Mouse (Mus musculus): ENCODE measurements around the gene Nup188. TPM values are rescaled to one million over a fixed set of nuclear protein-coding genes. Genes with fewer than 3 reads are reported as not detected.

Nup188 gene
- total RNA-seq (2023), result 10 to 100 TPM; 30.0 to 30.1 TPM

GRCm38 (mm10) chr2:30286192-30287026, at the start of gene Nup188, which contains the start of gene Dolk:
TSS of gene Nup188 (plus strand) at chr2:30286397.
TSS of gene Dolk (minus strand) at chr2:30286334.

GRCm38 (mm10) chr2:30237199-30237880, 48.9 kb upstream of the Nup188 start, which contains the start of gene Lrrc8a:
TSS of gene Lrrc8a (plus strand) at chr2:30237715.

GRCm38 (mm10) chr2:30240267-30240666, 45.9 kb upstream of the Nup188 start, which contains the start of gene Gm28035:
TSS of gene Gm28035 (plus strand) at chr2:30240567.

GRCm38 (mm10) chr2:30265767-30266253, 20.4 kb upstream of the Nup188 start, which contains the start of gene Phyhd1:
TSS of gene Phyhd1 (plus strand) at chr2:30266203.

GRCm38 (mm10) chr2:30280743-30281142, 5.5 kb upstream of the Nup188 start, which contains the start of gene Gm28038:
TSS of gene Gm28038 (plus strand) at chr2:30281043.

GRCm38 (mm10) chr2:30358533-30359531, 72.6 kb downstream of the Nup188 start, which contains the start of gene Sh3glb2:
TSS of gene Sh3glb2 (minus strand) at chr2:30359337.

GRCm38 (mm10) chr2:30363773-30364650, 77.8 kb downstream of the Nup188 start, which contains the start of gene Miga2:
TSS of gene Miga2 (plus strand) at chr2:30364233.

GRCm38 (mm10) chr2:30392114-30392576, 105.9 kb downstream of the Nup188 start, which contains the start of gene Dolpp1:
TSS of gene Dolpp1 (plus strand) at chr2:30392254.

Other genes starting within 250 kb of the Nup188 start
- gene Wdr34, start 237.5 kb upstream of the Nup188 start, total RNA-seq (2023), result 1 to 10 TPM; 2.0 TPM
- 100 to 1,000 TPM; 117 to 141 TPM for gene Set, start 229.0 kb upstream of the Nup188 start, total RNA-seq (2023)
- gene Pkn3, start 208.7 kb upstream of the Nup188 start, total RNA-seq (2023), result 10 to 100 TPM in 1 of 2 experiments, 1 to 10 TPM in 1; 4.2 to 11.0 TPM
- gene Zdhhc12, start 192.7 kb upstream of the Nup188 start, total RNA-seq (2023), result 10 to 100 TPM; 11.2 to 11.5 TPM
- 10 to 100 TPM; 32.6 to 35.7 TPM for gene Zer1, start 161.8 kb upstream of the Nup188 start, total RNA-seq (2023)
- gene Tbc1d13, start 152.7 kb upstream of the Nup188 start, total RNA-seq (2023), result 10 to 100 TPM; 44.3 to 51.3 TPM
- gene Endog, start 114.9 kb upstream of the Nup188 start, total RNA-seq (2023), result 1 to 10 TPM; 3.2 to 3.4 TPM
- gene Spout1, start 107.9 kb upstream of the Nup188 start, total RNA-seq (2023), result 10 to 100 TPM in 1 of 2 experiments, 1 to 10 TPM in 1; 7.6 to 10.1 TPM
- gene Kyat1, start 80.5 kb upstream of the Nup188 start, total RNA-seq (2023), result 1 to 10 TPM; 2.5 TPM
- 10 to 100 TPM; 16.2 to 19.7 TPM for gene Lrrc8a, start 48.7 kb upstream of the Nup188 start, total RNA-seq (2023)
- under 1 TPM in 1 of 2 experiments, not detected in 1; 0.64 TPM for gene Gm28035, start 45.8 kb upstream of the Nup188 start, total RNA-seq (2023)
- 1 to 10 TPM; 1.4 to 2.4 TPM for gene Phyhd1, start 20.2 kb upstream of the Nup188 start, total RNA-seq (2023)
- gene Gm28038, start 5.4 kb upstream of the Nup188 start, total RNA-seq (2023), result 1 to 10 TPM in 1 of 2 experiments, not detected in 1; 8.2 TPM
- 1 to 10 TPM; 4.6 to 6.1 TPM for gene Dolk, start 63 bp upstream of the Nup188 start, total RNA-seq (2023)
- 10 to 100 TPM; 14.6 to 16.0 TPM for gene Sh3glb2, start 72.9 kb downstream of the Nup188 start, total RNA-seq (2023)
- 1 to 10 TPM; 5.9 to 7.6 TPM for gene Miga2, start 77.8 kb downstream of the Nup188 start, total RNA-seq (2023)
- 10 to 100 TPM; 10.8 to 12.6 TPM for gene Dolpp1, start 105.9 kb downstream of the Nup188 start, total RNA-seq (2023)
- gene Crat, start 129.4 kb downstream of the Nup188 start, total RNA-seq (2023), result 10 to 100 TPM; 31.9 to 36.0 TPM
- gene Ptpa, start 129.6 kb downstream of the Nup188 start, total RNA-seq (2023), result 100 to 1,000 TPM in 1 of 2 experiments, 10 to 100 TPM in 1; 96.5 to 101 TPM
- gene Ier5l, start 187.8 kb downstream of the Nup188 start, total RNA-seq (2023), result 1 to 10 TPM in 1 of 2 experiments, under 1 TPM in 1; 0.76 to 1.9 TPM